Mouse (Mus musculus) left cerebral cortex, postnatal 36 days (tissue): ENCODE measurements around the gene Pik3r5. TPM values are rescaled to one million over a fixed set of nuclear protein-coding genes. Genes with fewer than 3 reads are reported as not detected.

Source experiments
- DNase-seq, 2 experiments: peaks; one replicate each; pipeline ENCODE4 v3.0.0; 2021 to 2022; ENCODE audit warnings: low spot score in 2 of 2, mixed read lengths in 1 of 2
- intact Hi-C: fragments of 180-260 bp; cut with DNase I; formaldehyde crosslinking; loops from one replicate; pipeline ENCODE4 v1.15.1; 2025
- total RNA-seq, 2 experiments: library from RNA; stranded (reverse); gene quantifications; 2 replicates each; pipeline ENCODE4 v1.2.3; 2021

Gene Pik3r5
- total RNA-seq, 2 experiments from 2014 or later, result 3.0 to 3.3 TPM

- DNase-seq, result no peak
- intact Hi-C loops, result loop anchor here (5.0 kb wide), 1 partner anchor 42 kb away; the partner anchor contains the start of gene Pik3r5
Observed at GRCm38 (mm10) chr11:68474600-68474999, 42.7 kb downstream of the Pik3r5 start.

GRCm38 (mm10) chr11:68475676-68476075 lies 43.8 kb downstream of the Pik3r5 start:
- DNase-seq, result peak in 1 of 2 experiments; percentile 11
- intact Hi-C loops, result no loop called here

- intact Hi-C loops, result no loop called here
- no peak for DNase-seq
Observed at GRCm38 (mm10) chr11:68477661-68478060, 45.7 kb downstream of the Pik3r5 start.

- DNase-seq, result peak; percentile 40 to 45
- intact Hi-C loops, result no loop called here
Observed at GRCm38 (mm10) chr11:68478574-68478981, 46.7 kb downstream of the Pik3r5 start.

DNA sequence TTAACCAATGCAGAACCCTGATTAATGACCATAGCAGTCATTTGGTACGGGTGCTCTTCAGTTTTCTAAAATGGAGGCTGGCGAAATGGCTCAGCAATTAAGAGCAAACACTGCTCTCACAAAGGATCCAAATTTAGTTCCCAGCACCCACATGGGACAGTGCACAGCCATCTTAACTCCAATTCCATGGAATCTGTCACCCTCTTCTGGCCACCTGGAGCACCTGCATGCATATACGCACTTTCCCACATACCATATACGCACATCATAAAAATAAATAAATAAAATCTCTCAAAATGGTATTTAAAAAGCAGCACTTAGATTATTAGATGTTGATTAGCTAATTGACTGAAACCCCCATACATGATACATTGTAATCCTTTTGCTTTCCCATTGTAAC lies 48.7 kb downstream of the Pik3r5 start:
- no peak for DNase-seq
- intact Hi-C loops, result loop anchor here (10.0 kb wide), 1 partner anchor 324 kb away; no protein-coding TSS in a partner anchor

- intact Hi-C loops, result loop anchor here (10.0 kb wide), 1 partner anchor 323 kb away; no protein-coding TSS in a partner anchor
- DNase-seq, result no peak
Observed at GRCm38 (mm10) chr11:68482001-68482400, 50.1 kb downstream of the Pik3r5 start.

GRCm38 (mm10) chr11:68483213-68483612 lies 51.3 kb downstream of the Pik3r5 start:
- DNase-seq, result no peak
- intact Hi-C loops, result loop anchor here (10.0 kb wide), 1 partner anchor 322 kb away; no protein-coding TSS in a partner anchor

GRCm38 (mm10) chr11:68484431-68484830 lies 52.5 kb downstream of the Pik3r5 start:
- no peak for DNase-seq

DNA sequence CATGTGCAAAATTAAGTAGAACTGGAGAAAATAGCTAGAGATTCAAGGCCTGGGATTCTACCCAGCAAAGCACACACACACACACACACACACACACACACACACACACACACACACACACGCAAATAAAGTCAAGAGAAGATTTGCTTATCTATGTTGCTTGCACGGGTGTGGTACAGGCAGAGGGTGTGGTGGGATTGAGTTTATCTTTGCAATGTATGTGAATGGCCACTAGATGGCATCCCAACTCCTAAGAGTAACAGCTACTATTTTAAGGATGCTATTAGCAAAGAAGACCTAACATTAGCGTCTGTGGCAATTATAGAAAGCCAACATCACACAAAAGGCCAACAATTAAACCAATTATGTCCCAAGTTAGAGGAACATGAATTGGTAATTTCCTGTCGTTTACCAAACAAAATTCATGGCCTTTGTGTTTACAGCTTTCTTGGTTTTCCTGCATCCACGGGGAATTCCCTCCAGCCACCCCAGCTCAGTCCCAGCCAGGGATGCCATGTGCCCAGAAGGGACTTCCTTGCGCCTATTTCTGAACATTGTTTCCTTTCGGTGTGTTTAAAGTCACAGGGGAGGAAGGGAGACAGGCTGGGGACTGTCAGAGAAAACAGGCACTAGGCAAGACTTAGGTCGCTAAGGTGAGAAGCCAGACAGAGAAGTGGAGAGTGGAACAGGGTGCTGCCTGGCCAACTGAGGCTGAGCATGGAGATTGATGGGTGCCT lies 53.5 kb downstream of the Pik3r5 start:
- intact Hi-C loops, result loop anchor here (5.0 to 10.0 kb wide), 3 partner anchors 52 to 319 kb away; partner anchors contain the start of gene Mfsd6l
- DNase-seq, result peak; percentile 17 to 18

More at GRCm38 (mm10) chr11:68484431-68484830, 52.5 kb downstream of the Pik3r5 start:
- intact Hi-C loops, result loop anchor here (10.0 kb wide), 1 partner anchor 320 kb away; no protein-coding TSS in a partner anchor

GRCm38 (mm10) chr11:68486093-68486492 lies 54.2 kb downstream of the Pik3r5 start:
- intact Hi-C loops, result loop anchor here (5.0 to 10.0 kb wide), 3 partner anchors 51 to 319 kb away; partner anchors contain the start of gene Mfsd6l
- no peak for DNase-seq

DNA sequence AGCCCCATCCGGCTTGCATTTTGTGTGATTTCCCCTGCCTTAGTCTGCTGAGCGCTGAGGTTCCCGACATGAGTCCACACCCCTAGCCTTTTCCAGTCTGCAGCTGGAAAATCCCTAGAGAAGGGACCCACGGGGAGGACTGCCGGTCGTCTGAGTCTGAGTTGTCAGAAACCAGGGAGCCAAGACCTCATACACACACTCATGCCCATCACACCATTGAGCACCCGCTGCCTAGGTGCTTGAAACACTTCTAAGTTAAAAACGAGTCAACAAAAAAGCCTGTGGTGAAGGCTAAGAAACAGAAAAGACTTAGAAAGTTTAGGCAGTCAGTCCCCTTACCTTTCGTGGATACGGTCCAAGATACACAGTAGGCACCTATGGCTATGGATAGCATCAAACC lies 55.8 kb downstream of the Pik3r5 start:
- intact Hi-C loops, result loop anchor here (5.0 to 10.0 kb wide), 3 partner anchors 50 to 317 kb away; partner anchors contain the start of gene Mfsd6l
- DNase-seq, result no peak

DNA sequence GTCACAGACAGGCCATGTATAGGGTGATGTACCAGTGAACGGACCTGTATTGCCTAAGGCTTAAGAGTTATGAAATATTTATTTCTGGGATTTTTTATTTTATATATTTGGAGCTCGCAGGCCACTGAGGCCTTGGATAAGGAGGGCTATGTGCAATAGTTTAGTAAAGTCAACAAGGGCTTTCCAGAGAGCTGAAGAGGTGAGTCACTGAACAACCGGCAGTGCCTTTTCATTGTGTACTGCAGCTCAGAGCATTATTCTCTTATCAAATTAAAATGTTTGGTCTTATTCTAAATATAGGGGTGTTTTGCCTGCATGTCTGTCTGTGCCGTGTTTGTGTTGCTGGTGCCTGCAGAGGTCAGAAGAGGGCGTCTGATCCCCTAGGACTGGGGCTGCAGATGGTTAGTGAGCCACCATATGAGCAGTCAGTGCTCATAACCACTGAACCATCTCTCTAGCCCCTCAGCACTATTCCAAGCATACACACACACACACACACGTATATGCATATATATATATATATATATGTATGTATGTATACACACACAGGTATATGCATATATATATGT lies 56.4 kb downstream of the Pik3r5 start:
- no peak for DNase-seq
- intact Hi-C loops, result loop anchor here (5.0 to 10.0 kb wide), 3 partner anchors 49 to 316 kb away; partner anchors contain the start of gene Mfsd6l

DNA sequence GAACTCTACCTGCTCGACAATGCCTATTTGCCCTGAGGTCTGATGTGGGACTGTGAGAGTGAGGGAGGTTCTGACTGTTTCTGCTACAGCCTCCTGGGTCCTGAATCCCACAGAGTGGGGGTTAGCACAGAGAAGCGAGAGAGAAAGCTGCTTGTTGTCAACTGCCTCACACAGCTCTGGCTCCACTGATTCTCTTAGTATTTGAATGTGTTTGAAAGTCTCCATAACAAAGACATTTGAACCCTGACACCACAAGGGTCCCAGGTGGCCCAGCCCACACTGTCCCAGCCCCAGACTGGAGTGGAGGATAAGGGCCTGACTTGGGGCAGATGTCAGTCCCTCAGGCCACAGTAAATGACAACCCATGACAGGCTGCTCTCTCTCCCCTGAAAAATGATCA lies 57.3 kb downstream of the Pik3r5 start:
- DNase-seq, result no peak
- intact Hi-C loops, result loop anchor here (5.0 to 10.0 kb wide), 3 partner anchors 48 to 316 kb away; partner anchors contain the start of gene Mfsd6l

DNA sequence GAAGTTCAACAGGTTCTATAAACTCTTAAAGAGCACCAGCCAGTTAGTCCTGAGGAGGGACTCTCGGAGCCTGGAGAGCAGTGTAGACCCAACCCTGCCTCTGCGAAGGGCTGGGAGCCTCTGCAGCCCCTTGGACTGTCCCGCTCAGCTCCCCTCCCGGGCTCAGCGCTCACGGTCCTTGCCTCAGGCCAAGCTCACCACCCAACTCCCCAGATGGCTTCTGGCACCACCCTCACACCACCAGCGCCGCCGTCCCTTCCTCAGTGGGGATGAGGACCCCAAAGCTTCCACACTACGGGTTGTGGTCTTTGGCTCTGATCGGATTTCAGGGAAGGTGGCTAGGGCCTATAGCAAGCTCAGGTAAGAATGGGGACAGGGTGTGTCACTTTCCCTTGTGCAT lies 60.7 kb downstream of the Pik3r5 start:
- intact Hi-C loops, result no loop called here
- no peak for DNase-seq

GRCm38 (mm10) chr11:68493760-68494159 lies 61.8 kb downstream of the Pik3r5 start:
- no peak for DNase-seq
- intact Hi-C loops, result no loop called here

GRCm38 (mm10) chr11:68497081-68497480 lies 65.2 kb downstream of the Pik3r5 start:
- intact Hi-C loops, result no loop called here
- DNase-seq, result no peak

- DNase-seq, result no peak
- intact Hi-C loops, result no loop called here
Observed at GRCm38 (mm10) chr11:68498517-68498916, 66.6 kb downstream of the Pik3r5 start.

- no peak for DNase-seq
- intact Hi-C loops, result no loop called here
Observed at GRCm38 (mm10) chr11:68498999-68499699, 67.2 kb downstream of the Pik3r5 start.

DNA sequence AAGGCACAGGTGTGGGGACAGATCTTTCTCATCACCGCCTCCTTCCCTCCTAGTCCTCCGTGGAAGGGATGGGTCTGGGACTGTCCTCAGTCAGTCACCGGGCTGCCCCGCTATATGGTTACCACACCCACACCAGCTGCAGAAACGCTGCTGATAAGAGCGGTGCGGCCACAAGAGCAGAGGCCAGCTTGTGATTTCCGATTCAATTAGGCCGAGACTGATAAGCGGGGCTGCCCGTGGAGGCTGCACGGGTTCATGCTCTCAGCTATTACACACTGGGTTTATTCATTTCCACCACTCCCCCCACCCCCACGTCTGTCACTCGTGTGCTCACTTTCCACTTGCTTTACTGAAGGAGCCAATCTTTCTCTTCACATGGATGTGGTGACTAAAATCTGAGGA lies 69.0 kb downstream of the Pik3r5 start:
- DNase-seq, result no peak
- intact Hi-C loops, result no loop called here

GRCm38 (mm10) chr11:68502408-68502807 lies 70.5 kb downstream of the Pik3r5 start:
- DNase-seq, result no peak
- intact Hi-C loops, result no loop called here
